Mouse (Mus musculus): Measurements from ENCODE around the gene Klhl10. TPM values are rescaled to one million over a fixed set of nuclear protein-coding genes. Genes with fewer than 3 reads are reported as not detected.

Gene Klhl10
- total and polyA plus RNA-seq, 3 experiments = 0.65 to 0.81 TPM; not detected in 1

- TF ChIP-seq UBTF (IDR thresholded peaks at IDR 0.05; ENCODE audit: borderline replicate concordance, insufficient read depth, low read depth, low read length) (no peak), EP300 (IDR thresholded peaks at IDR 0.05; ENCODE audit: low read depth in 1 of 2, low read length in 2 of 2) (0 out of 4 replicates have a peak, but pooled peaks of 1 of the 2 experiments have one; percentile 2), SMC3 (IDR thresholded peaks at IDR 0.05; ENCODE audit: low read depth, low read length) (no peak), NELFE (IDR thresholded peaks at IDR 0.05; ENCODE audit: low read depth, low read length) (0 out of 2 replicates have a peak, but pooled peaks have one; percentile 13), CHD2 (IDR thresholded peaks at IDR 0.05; ENCODE audit: low read length) (no peak), SIN3A (IDR thresholded peaks at IDR 0.05; ENCODE audit: low read length) (peak; percentile 11; the same call in 1 of the 2 replicates), ZKSCAN1 (IDR thresholded peaks at IDR 0.05; ENCODE audit: low read depth, low read length) (peak; percentile 90), USF1 (IDR thresholded peaks at IDR 0.05; ENCODE audit: low read depth, low read length) (no peak), ELF1 (IDR thresholded peaks at IDR 0.05; ENCODE audit: low read depth, low read length) (0 out of 2 replicates have a peak, but pooled peaks have one; percentile 2), MAFK (IDR thresholded peaks at IDR 0.05; ENCODE audit: borderline replicate concordance, low read depth, low read length) (no peak), HCFC1 (IDR thresholded peaks at IDR 0.05; ENCODE audit: low read depth, low read length) (0 out of 2 replicates have a peak, but pooled peaks have one; percentile 13), GABPA (IDR thresholded peaks at IDR 0.05; ENCODE audit: low read depth, low read length) (no peak), ZC3H11A (IDR thresholded peaks at IDR 0.05; ENCODE audit: low read depth, low read length) (no peak), KAT2A (conservative IDR thresholded peaks at IDR 0.05; ENCODE audit: low read depth, low read length) (no peak), MAX (IDR thresholded peaks at IDR 0.05; ENCODE audit: low read length) (0 out of 2 replicates have a peak, but pooled peaks have one; percentile 20)
- peak overlapping the region; percentile 50 for H3K9ac ChIP-seq (ENCODE audit: control insufficient read depth, low read depth, low read length, poor library complexity, severe bottlenecking)
- peak overlapping the region in 1 of 2 experiments; percentile 36; a peak in 1 of 4 replicates for H3K4me3 ChIP-seq (ENCODE audit: control insufficient read depth in 1 of 2, insufficient read depth in 1 of 2, low read depth in 2 of 2, low read length in 2 of 2)
- H3K79me2 ChIP-seq (ENCODE audit: control insufficient read depth, insufficient read depth, low read length, poor library complexity) = no peaks in the 10 kb centered on the region
- no peak for DNase-seq (ENCODE audit: low read depth, low spot score)
- peaks cover 20 to 69% of the 10 kb centered on the region in 2 experiments for H3K4me1 ChIP-seq (ENCODE audit: control insufficient read depth in 1 of 2, insufficient read depth in 2 of 2, low read length in 2 of 2)
- no peaks in the 10 kb centered on the region for H3K27me3 ChIP-seq (ENCODE audit: control insufficient read depth in 1 of 2, insufficient read depth in 2 of 2, low read length in 2 of 2)
- peaks cover 0 to 39% of the 10 kb centered on the region in 2 experiments; a peak in 2 of 4 replicates for H3K36me3 ChIP-seq (ENCODE audit: control insufficient read depth in 1 of 2, insufficient read depth in 2 of 2, low read length in 2 of 2)
- no peaks in the 10 kb centered on the region for H3K9me3 ChIP-seq (replicated peaks; ENCODE audit: insufficient read depth, low read length)
- peak overlapping the region; percentile 27; the same call in 1 of the 2 replicates for H3K27ac ChIP-seq (ENCODE audit: control insufficient read depth, low read depth, low read length)
Measured at GRCm38 (mm10) chr11:100399727-100400538, 41.8 kb upstream of the Klhl10 start.

GRCm38 (mm10) chr11:100400842-100401241, 40.9 kb upstream of the Klhl10 start:
- DNase-seq (ENCODE audit: low read depth, low spot score) = peak; percentile 88
- Histone ChIP-seq H3K27ac (ENCODE audit: control insufficient read depth, low read depth, low read length) (peak overlapping the region; percentile 27), H3K4me3 (ENCODE audit: control insufficient read depth in 1 of 2, insufficient read depth in 1 of 2, low read depth in 2 of 2, low read length in 2 of 2) (peak overlapping the region; percentile 19 to 30), H3K36me3 (ENCODE audit: control insufficient read depth in 1 of 2, insufficient read depth in 2 of 2, low read length in 2 of 2) (peaks cover 0 to 34% of the 10 kb centered on the region in 2 experiments; a peak in 2 of 4 replicates), H3K9ac (ENCODE audit: control insufficient read depth, low read depth, low read length, poor library complexity, severe bottlenecking) (peak overlapping the region; percentile 33), H3K4me1 (ENCODE audit: control insufficient read depth in 1 of 2, insufficient read depth in 2 of 2, low read length in 2 of 2) (peaks cover 20 to 60% of the 10 kb centered on the region in 2 experiments), H3K9me3 (replicated peaks; ENCODE audit: insufficient read depth, low read length) (no peaks in the 10 kb centered on the region), H3K27me3 (ENCODE audit: control insufficient read depth in 1 of 2, insufficient read depth in 2 of 2, low read length in 2 of 2) (no peaks in the 10 kb centered on the region), H3K79me2 (ENCODE audit: control insufficient read depth, insufficient read depth, low read length, poor library complexity) (no peaks in the 10 kb centered on the region)
- TF ChIP-seq ELF1 (IDR thresholded peaks at IDR 0.05; ENCODE audit: low read depth, low read length) = peak; percentile 83
- TF ChIP-seq NELFE (IDR thresholded peaks at IDR 0.05; ENCODE audit: low read depth, low read length) = no peak
- 0 out of 4 replicates have a peak, but pooled peaks of 1 of the 2 experiments have one; percentile 32 for TF ChIP-seq POLR2A (IDR thresholded peaks at IDR 0.05; ENCODE audit: control insufficient read depth in 1 of 2, insufficient read depth in 1 of 2, low read depth in 1 of 2, low read length in 2 of 2, poor library complexity in 1 of 2)
- peak; percentile 85 for TF ChIP-seq GATA1 (IDR thresholded peaks at IDR 0.05; ENCODE audit: low read depth, low read length)
- TF ChIP-seq BHLHE40 (IDR thresholded peaks at IDR 0.05; ENCODE audit: borderline replicate concordance, low read depth, low read length) = peak; percentile 87
- no peak for TF ChIP-seq ZKSCAN1 (IDR thresholded peaks at IDR 0.05; ENCODE audit: low read depth, low read length)
- TF ChIP-seq USF2 (IDR thresholded peaks at IDR 0.05; ENCODE audit: borderline replicate concordance in 1 of 2, insufficient read depth in 1 of 2, low read depth in 1 of 2, low read length in 2 of 2) = 0 out of 4 replicates have a peak, but pooled peaks of 1 of the 2 experiments have one; percentile 28
- no peak for TF ChIP-seq ZC3H11A (IDR thresholded peaks at IDR 0.05; ENCODE audit: low read depth, low read length)
- TF ChIP-seq CHD1 (IDR thresholded peaks at IDR 0.05; ENCODE audit: low read depth, low read length) = no peak
- no peak for TF ChIP-seq RCOR1 (IDR thresholded peaks at IDR 0.05; ENCODE audit: low read depth, low read length)
- TF ChIP-seq EP300 (IDR thresholded peaks at IDR 0.05; ENCODE audit: low read depth in 1 of 2, low read length in 2 of 2) = peak; percentile 9 to 19; a peak in 2 of 4 replicates
- TF ChIP-seq GABPA (IDR thresholded peaks at IDR 0.05; ENCODE audit: low read depth, low read length) = no peak
- no peak for TF ChIP-seq POLR2AphosphoS2 (IDR thresholded peaks at IDR 0.05; ENCODE audit: low read length)
- no peak for TF ChIP-seq CHD2 (IDR thresholded peaks at IDR 0.05; ENCODE audit: low read length)
- no peak for TF ChIP-seq POLR2AphosphoS5 (IDR thresholded peaks at IDR 0.05; ENCODE audit: borderline replicate concordance, low read depth, low read length)
- TF ChIP-seq HCFC1 (IDR thresholded peaks at IDR 0.05; ENCODE audit: low read depth, low read length) = peak; percentile 70
- TF ChIP-seq RAD21 (IDR thresholded peaks at IDR 0.05; ENCODE audit: low read depth, low read length) = no peak
- no peak for TF ChIP-seq MAZ (IDR thresholded peaks at IDR 0.05; ENCODE audit: low read depth, low read length)
- peak in 1 of 3 experiments; percentile 14; a peak in 1 of 6 replicates for TF ChIP-seq CTCF (IDR thresholded peaks at IDR 0.05 in 2 of 3, conservative IDR thresholded peaks at IDR 0.05 in 1 of 3; ENCODE audit: control insufficient read depth in 1 of 3, insufficient read depth in 1 of 3, low read depth in 2 of 3, low read length in 3 of 3, poor library complexity in 1 of 3, severe bottlenecking in 1 of 3)
- TF ChIP-seq TBP (IDR thresholded peaks at IDR 0.05; ENCODE audit: low read depth, low read length) = peak; percentile 68
